Mouse (Mus musculus) small intestine, adult 2 months (tissue): ENCODE results near the gene Slc35g1. TPM values are rescaled to one million over a fixed set of nuclear protein-coding genes. Genes with fewer than 3 reads are reported as not detected.
A peak's percentile ranks its signal among the peaks of the same experiment; 100 is the strongest.

ENCODE experiments used
- H3K27ac ChIP-seq: fragments of 200-500 bp; 2 replicates; pipeline ENCODE4 v1.5.1; 2012; ENCODE audit warnings: low read depth, low read length, control low read depth, inconsistent platforms; ENCODE audit not compliant: insufficient read depth
- H3K27me3 ChIP-seq: fragments of 200-500 bp; 2 replicates; pipeline ENCODE4 v1.6.1; 2012; ENCODE audit warnings: mild to moderate bottlenecking, moderate library complexity, low read length, inconsistent platforms; ENCODE audit not compliant: control insufficient read depth, insufficient read depth
- H3K36me3 ChIP-seq: fragments of 200-500 bp; 2 replicates; pipeline ENCODE4 v1.6.1; 2012; ENCODE audit warnings: mild to moderate bottlenecking, low read length, control low read depth, inconsistent platforms; ENCODE audit not compliant: control insufficient read depth, insufficient read depth
- H3K4me1 ChIP-seq: fragments of 200-500 bp; 2 replicates; pipeline ENCODE4 v1.6.1; 2012; ENCODE audit warnings: low read length, inconsistent platforms, mixed read lengths; ENCODE audit not compliant: control insufficient read depth, insufficient read depth, insufficient read length
- H3K4me3 ChIP-seq: fragments of 200-500 bp; 2 replicates; pipeline ENCODE4 v1.5.1; 2012; ENCODE audit warnings: low read depth, mild to moderate bottlenecking, control low read depth, inconsistent platforms, low read length, moderate library complexity
- CTCF ChIP-seq: fragments of 200-500 bp; IDR thresholded peaks from 2 replicates; pipeline ENCODE4 v1.5.1; 2012; ENCODE audit warnings: low read depth, mild to moderate bottlenecking, control low read depth, inconsistent platforms, low read length, moderate library complexity, mixed read lengths; ENCODE audit not compliant: insufficient replicate concordance, insufficient read length; ENCODE audit errors: extremely low read depth
- POLR2A ChIP-seq: fragments of 200-500 bp; IDR thresholded peaks from 2 replicates; pipeline ENCODE4 v1.6.1; 2012; ENCODE audit warnings: low read depth, mild to moderate bottlenecking, control low read depth, inconsistent platforms, low read length, moderate library complexity
- WGBS: fragments of 180-500 bp; shearing (Covaris S2); methylation state at CpG from one replicate; pipeline ENCODE4 v1.1.7; 2018; 5-methylcytosine and 5-hydroxymethylcytosine counted together
- polyA plus RNA-seq: library from polyadenylated mRNA; depleted of rRNA; stranded (reverse); fragments of >200 nt; gene quantifications from 2 replicates; pipeline ENCODE4 v1.2.3, GENCODE M21; 2012

Slc35g1 gene
- polyA plus RNA-seq, 1 experiment: 36.9 TPM

GRCm38 (mm10) chr19:38396633-38396970, 822 bp downstream of the Slc35g1 start:
- 12% methylated on average over 8 of the region's 8 CpGs for WGBS
- Histone ChIP-seq H3K27me3 (no peaks in the 10 kb centered on the region), H3K36me3 (peaks cover 17% of the 10 kb centered on the region), H3K4me1 (peaks cover 9% of the 10 kb centered on the region), H3K4me3 (peak overlapping the region; percentile 90), H3K27ac (peak overlapping the region; percentile 91)
- TF ChIP-seq CTCF (no peak), POLR2A (no peak)

GRCm38 (mm10) chr19:38397004-38397403, 1.2 kb downstream of the Slc35g1 start:
- Histone ChIP-seq H3K4me3 (peak overlapping the region; percentile 90; the same call in 1 of the 2 replicates), H3K27ac (peak overlapping the region; percentile 91), H3K36me3 (peaks cover 17% of the 10 kb centered on the region), H3K27me3 (no peaks in the 10 kb centered on the region), H3K4me1 (peaks cover 9% of the 10 kb centered on the region)
- TF ChIP-seq POLR2A (no peak), CTCF (no peak)
- WGBS: 21% methylated on average over 6 of the region's 6 CpGs

- H3K4me1 ChIP-seq: peaks cover 9% of the 10 kb centered on the region
- peaks cover 31% of the 10 kb centered on the region for H3K36me3 ChIP-seq
- peak overlapping the region; percentile 99 for H3K27ac ChIP-seq
- H3K4me3 ChIP-seq: peak overlapping the region; percentile 63
- 45% methylated on average over 8 of the region's 8 CpGs for WGBS
- TF ChIP-seq CTCF (no peak), POLR2A (no peak)
- H3K27me3 ChIP-seq: no peaks in the 10 kb centered on the region
Observed at GRCm38 (mm10) chr19:38398966-38399365, 3.2 kb downstream of the Slc35g1 start.

- no peak overlapping the region for H3K4me3 ChIP-seq
- peak overlapping the region; percentile 97 for H3K27ac ChIP-seq
- no peaks in the 10 kb centered on the region for H3K27me3 ChIP-seq
- TF ChIP-seq CTCF (no peak), POLR2A (no peak)
- H3K4me1 ChIP-seq: peaks cover 9% of the 10 kb centered on the region
- peaks cover 44% of the 10 kb centered on the region for H3K36me3 ChIP-seq
- WGBS: 32% methylated on average over 2 of the region's 2 CpGs
Observed at GRCm38 (mm10) chr19:38400851-38401250, 5.1 kb downstream of the Slc35g1 start.

- Histone ChIP-seq H3K4me3 (no peak overlapping the region), H3K27me3 (no peaks in the 10 kb centered on the region), H3K4me1 (peaks cover 9% of the 10 kb centered on the region), H3K36me3 (peaks cover 47% of the 10 kb centered on the region), H3K27ac (peak overlapping the region; percentile 97; the same call in 1 of the 2 replicates)
- TF ChIP-seq CTCF (no peak), POLR2A (no peak)
- 79% methylated on average over 2 of the region's 2 CpGs for WGBS
Observed at GRCm38 (mm10) chr19:38401416-38401815, 5.6 kb downstream of the Slc35g1 start.

- Histone ChIP-seq H3K4me3 (no peak overlapping the region), H3K27me3 (no peaks in the 10 kb centered on the region), H3K27ac (no peak overlapping the region), H3K4me1 (no peaks in the 10 kb centered on the region), H3K36me3 (peaks cover 25% of the 10 kb centered on the region)
- WGBS: 91% methylated on average over 10 of the region's 10 CpGs
- TF ChIP-seq POLR2A: no peak
- no peak for TF ChIP-seq CTCF
Observed at GRCm38 (mm10) chr19:38410357-38411056, 14.7 kb downstream of the Slc35g1 start.

GRCm38 (mm10) chr19:38413861-38414260, 18.1 kb downstream of the Slc35g1 start:
- no peaks in the 10 kb centered on the region for H3K27me3 ChIP-seq
- H3K27ac ChIP-seq: no peak overlapping the region
- H3K36me3 ChIP-seq: peaks cover 13% of the 10 kb centered on the region
- no peak for TF ChIP-seq CTCF
- H3K4me1 ChIP-seq: peaks cover 7% of the 10 kb centered on the region; the same call in 1 of the 2 replicates
- no peak overlapping the region for H3K4me3 ChIP-seq
- 91% methylated on average over 6 of the region's 6 CpGs for WGBS
